Mouse (Mus musculus) frontal cortex, postnatal 25 days (tissue): ENCODE measurements around the gene Prkcg.
"Not testable (repeated sequence)": the region's sequence is repeated elsewhere in the genome, so short reads cannot be mapped to it uniquely, and the experiment has no call there.

Experiments used
- DNase-seq, 2 experiments: peaks; one replicate each; pipeline ENCODE4 v3.0.0; 2022; ENCODE audit warnings: low spot score in 2 of 2

The Prkcg gene

GRCm38 (mm10) chr7:3288976-3289970 is at the start of gene Prkcg, which contains the start of gene Myadm:
Prkcg (plus strand) TSS chr7:3289179.
Myadm (plus strand) TSS chr7:3289080.
- DNase-seq = peak in 1 of 2 experiments; percentile 48

- no peak for DNase-seq
Measured at GRCm38 (mm10) chr7:3239193-3239592, 49.8 kb upstream of the Prkcg start.

- no peak for DNase-seq
Measured at GRCm38 (mm10) chr7:3260701-3261100, 28.3 kb upstream of the Prkcg start.

- no peak for DNase-seq
Measured at GRCm38 (mm10) chr7:3261446-3261845, 27.5 kb upstream of the Prkcg start.

GRCm38 (mm10) chr7:3262789-3263188 is 26.2 kb upstream of the Prkcg start:
- no peak for DNase-seq

- no peak for DNase-seq
Measured at GRCm38 (mm10) chr7:3264390-3265022, 24.5 kb upstream of the Prkcg start.

GRCm38 (mm10) chr7:3265311-3265710 is 23.7 kb upstream of the Prkcg start:
- no peak for DNase-seq

- no peak for DNase-seq
Measured at GRCm38 (mm10) chr7:3267261-3267660, 21.7 kb upstream of the Prkcg start.

GRCm38 (mm10) chr7:3267888-3268287 is 21.1 kb upstream of the Prkcg start:
- no peak for DNase-seq

- no peak for DNase-seq
Measured at GRCm38 (mm10) chr7:3268291-3268690, 20.7 kb upstream of the Prkcg start.

GRCm38 (mm10) chr7:3272206-3272605 is 16.8 kb upstream of the Prkcg start:
- DNase-seq = no peak

GRCm38 (mm10) chr7:3275455-3276170 is 13.4 kb upstream of the Prkcg start:
- DNase-seq = no peak

GRCm38 (mm10) chr7:3276781-3277180 is 12.2 kb upstream of the Prkcg start:
- DNase-seq = not testable (repeated sequence)

GRCm38 (mm10) chr7:3280080-3280653 is 8.8 kb upstream of the Prkcg start:
- DNase-seq = no peak

- no peak for DNase-seq
Measured at GRCm38 (mm10) chr7:3280654-3281153, 8.3 kb upstream of the Prkcg start.

- no peak for DNase-seq
Measured at GRCm38 (mm10) chr7:3281741-3282140, 7.2 kb upstream of the Prkcg start.

GRCm38 (mm10) chr7:3283081-3283875 is 5.7 kb upstream of the Prkcg start:
- no peak for DNase-seq

- DNase-seq = no peak
Measured at GRCm38 (mm10) chr7:3284604-3285003, 4.4 kb upstream of the Prkcg start.

GRCm38 (mm10) chr7:3286036-3286435 is 2.9 kb upstream of the Prkcg start:
- no peak for DNase-seq

GRCm38 (mm10) chr7:3287186-3287585 is 1.8 kb upstream of the Prkcg start:
- no peak for DNase-seq
